Mouse (Mus musculus): ENCODE data around the gene Acly. TPM values are rescaled to one million over a fixed set of nuclear protein-coding genes. Genes with fewer than 3 reads are reported as not detected.

The Acly gene
- total and polyA plus RNA-seq, 2 experiments from 2014 or later = 35.5 to 75.6 TPM

- Histone ChIP-seq H3K9ac (replicated peaks; ENCODE audit: low read depth, low read length) (no peak overlapping the region), H3K4me3 (ENCODE audit: low read depth, low read length) (no peak overlapping the region), H3K27me3 (ENCODE audit: control insufficient read depth, insufficient read depth, low read length) (no peaks in the 10 kb centered on the region), H3K9me3 (replicated peaks; ENCODE audit: control insufficient read depth, low read length) (no peaks in the 10 kb centered on the region), H3K4me2 (ENCODE audit: low read depth, low read length) (no peak overlapping the region), H3K4me1 (ENCODE audit: control insufficient read depth, insufficient read depth) (peaks cover 14% of the 10 kb centered on the region), H3K36me3 (replicated peaks; ENCODE audit: control insufficient read depth, insufficient read depth, low read length) (peaks cover 44% of the 10 kb centered on the region), H3K27ac (ENCODE audit: low read depth) (no peak overlapping the region)
- no peak for DNase-seq (ENCODE audit: low spot score)
- TF ChIP-seq CTCF (IDR thresholded peaks at IDR 0.05; ENCODE audit: low read depth) (no peak), EP300 (IDR thresholded peaks at IDR 0.05; ENCODE audit: low read depth) (no peak)
- no peak for ATAC-seq (ENCODE audit: insufficient read depth, low read depth)
- WGBS = 84% methylated on average over 9 of the region's 9 CpGs
Observed at GRCm38 (mm10) chr11:100435678-100436246, 92.0 kb downstream of the Acly start.

DNA sequence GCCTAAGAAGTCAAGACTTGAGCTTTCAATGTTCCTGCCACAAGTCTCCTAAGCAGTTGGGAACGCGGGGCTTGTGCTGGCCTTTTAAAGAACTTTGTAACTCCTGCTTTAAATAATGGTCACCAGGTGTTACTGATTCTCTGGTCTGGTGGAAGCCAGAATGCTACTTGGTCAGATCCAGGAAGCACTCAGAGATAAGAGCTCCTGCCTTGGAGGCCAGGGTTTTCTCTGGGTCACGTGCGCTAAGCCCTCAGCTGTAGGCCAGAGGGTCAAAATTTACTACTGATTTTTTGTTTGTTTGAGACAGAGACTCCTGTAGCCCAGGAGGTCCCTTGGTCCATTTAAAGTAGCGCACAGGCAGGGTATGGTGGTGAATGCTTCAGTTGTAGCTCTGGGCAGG, 95.8 kb downstream of the Acly start:
- no peak for ATAC-seq (ENCODE audit: insufficient read depth, low read depth)

DNA sequence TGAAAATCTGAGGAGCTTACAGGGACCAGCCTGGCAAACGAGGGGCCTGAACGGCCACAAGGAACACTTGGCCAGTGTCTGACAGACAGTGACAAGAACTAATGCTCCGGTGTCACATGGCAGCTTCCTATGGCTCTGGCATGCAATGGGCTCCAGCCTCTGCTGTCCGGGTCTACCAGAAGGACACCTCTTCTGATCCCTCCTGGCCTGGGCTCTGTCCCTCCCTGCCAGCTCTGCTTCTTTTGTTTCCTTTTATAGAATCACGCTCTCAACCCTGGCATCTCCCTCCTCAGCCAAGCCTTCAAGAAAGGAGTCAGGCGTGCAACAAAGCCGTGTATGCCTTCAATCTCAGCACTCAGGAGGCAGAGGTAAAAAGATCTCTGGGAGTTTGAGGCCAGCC, 97.7 kb downstream of the Acly start:
- WGBS = 42% methylated on average over 7 of the region's 7 CpGs
- peaks cover 32% of the 10 kb centered on the region for H3K4me1 ChIP-seq (ENCODE audit: control insufficient read depth, insufficient read depth)
- H3K9me3 ChIP-seq (replicated peaks; ENCODE audit: control insufficient read depth, low read length) = no peaks in the 10 kb centered on the region
- ATAC-seq (ENCODE audit: insufficient read depth, low read depth) (peak; percentile 57), DNase-seq (ENCODE audit: low spot score) (peak; percentile 49)
- peaks cover 16% of the 10 kb centered on the region; the same call in 1 of the 2 replicates for H3K36me3 ChIP-seq (replicated peaks; ENCODE audit: control insufficient read depth, insufficient read depth, low read length)
- no peak overlapping the region for H3K4me3 ChIP-seq (ENCODE audit: low read depth, low read length)
- H3K4me2 ChIP-seq (ENCODE audit: low read depth, low read length) = no peak overlapping the region
- H3K27me3 ChIP-seq (ENCODE audit: control insufficient read depth, insufficient read depth, low read length) = no peaks in the 10 kb centered on the region
- H3K27ac ChIP-seq (ENCODE audit: low read depth) = peak overlapping the region; percentile 82
- TF ChIP-seq CTCF (IDR thresholded peaks at IDR 0.05; ENCODE audit: low read depth) (no peak), EP300 (IDR thresholded peaks at IDR 0.05; ENCODE audit: low read depth) (no peak)
- H3K9ac ChIP-seq (replicated peaks; ENCODE audit: low read depth, low read length) = no peak overlapping the region

More for the DNA sequence above, 95.8 kb downstream of the Acly start:
- TF ChIP-seq CTCF (IDR thresholded peaks at IDR 0.05; ENCODE audit: low read depth) (no peak), EP300 (IDR thresholded peaks at IDR 0.05; ENCODE audit: low read depth) (no peak)
- H3K4me1 ChIP-seq (ENCODE audit: control insufficient read depth, insufficient read depth) = peaks cover 23% of the 10 kb centered on the region
- no peak overlapping the region for H3K27ac ChIP-seq (ENCODE audit: low read depth)
- peaks cover 31% of the 10 kb centered on the region for H3K36me3 ChIP-seq (replicated peaks; ENCODE audit: control insufficient read depth, insufficient read depth, low read length)
- H3K9ac ChIP-seq (replicated peaks; ENCODE audit: low read depth, low read length) = no peak overlapping the region
- no peaks in the 10 kb centered on the region for H3K27me3 ChIP-seq (ENCODE audit: control insufficient read depth, insufficient read depth, low read length)
- H3K4me3 ChIP-seq (ENCODE audit: low read depth, low read length) = no peak overlapping the region
- H3K9me3 ChIP-seq (replicated peaks; ENCODE audit: control insufficient read depth, low read length) = no peaks in the 10 kb centered on the region
- 75% methylated on average over 5 of the region's 5 CpGs for WGBS
- no peak for DNase-seq (ENCODE audit: low spot score)
- H3K4me2 ChIP-seq (ENCODE audit: low read depth, low read length) = no peak overlapping the region

DNA sequence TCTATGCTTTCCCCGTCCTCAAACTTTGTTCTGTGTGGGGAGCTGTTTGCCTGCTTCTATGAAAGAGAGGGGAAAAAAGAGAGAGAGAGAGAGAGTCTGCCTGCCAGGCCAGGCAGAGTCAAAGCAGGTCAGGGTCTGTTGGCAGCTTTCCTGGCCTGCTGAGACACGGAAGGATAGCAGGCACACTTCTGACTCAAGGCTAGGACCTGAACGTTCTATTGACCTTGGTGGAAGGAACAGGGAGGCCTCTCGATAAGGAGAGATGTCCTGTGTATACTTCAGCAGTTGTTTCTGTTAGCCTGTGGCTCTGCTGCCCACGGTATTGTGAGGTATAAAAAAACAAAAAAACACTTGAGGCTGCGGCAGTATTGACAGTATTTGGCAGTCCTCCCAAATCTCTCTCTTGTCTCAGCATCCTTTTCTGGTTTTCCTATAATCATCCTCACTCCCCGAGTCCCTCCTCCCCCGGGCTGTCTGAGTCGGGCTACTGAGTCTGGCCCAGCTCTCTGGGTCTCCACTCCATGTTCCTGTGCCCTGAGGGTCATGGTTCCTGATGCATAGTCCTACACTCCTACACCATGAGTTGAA, 99.1 kb downstream of the Acly start:
- H3K4me2 ChIP-seq (ENCODE audit: low read depth, low read length) = no peak overlapping the region
- no peak overlapping the region for H3K4me3 ChIP-seq (ENCODE audit: low read depth, low read length)
- H3K9ac ChIP-seq (replicated peaks; ENCODE audit: low read depth, low read length) = 0 out of 2 replicates have a peak overlapping the region, but pooled peaks have one; percentile 11
- no peaks in the 10 kb centered on the region for H3K27me3 ChIP-seq (ENCODE audit: control insufficient read depth, insufficient read depth, low read length)
- H3K27ac ChIP-seq (ENCODE audit: low read depth) = peak overlapping the region; percentile 82
- TF ChIP-seq EP300 (IDR thresholded peaks at IDR 0.05; ENCODE audit: low read depth) (peak; percentile 45; the same call in 1 of the 2 replicates), CTCF (IDR thresholded peaks at IDR 0.05; ENCODE audit: low read depth) (no peak)
- no peaks in the 10 kb centered on the region for H3K9me3 ChIP-seq (replicated peaks; ENCODE audit: control insufficient read depth, low read length)
- H3K36me3 ChIP-seq (replicated peaks; ENCODE audit: control insufficient read depth, insufficient read depth, low read length) = peaks cover 19% of the 10 kb centered on the region
- 11% methylated on average over 9 of the region's 9 CpGs for WGBS
- peaks cover 32% of the 10 kb centered on the region for H3K4me1 ChIP-seq (ENCODE audit: control insufficient read depth, insufficient read depth)
- ATAC-seq (ENCODE audit: insufficient read depth, low read depth) (peak; percentile 72), DNase-seq (ENCODE audit: low spot score) (peak; percentile 63)

DNA sequence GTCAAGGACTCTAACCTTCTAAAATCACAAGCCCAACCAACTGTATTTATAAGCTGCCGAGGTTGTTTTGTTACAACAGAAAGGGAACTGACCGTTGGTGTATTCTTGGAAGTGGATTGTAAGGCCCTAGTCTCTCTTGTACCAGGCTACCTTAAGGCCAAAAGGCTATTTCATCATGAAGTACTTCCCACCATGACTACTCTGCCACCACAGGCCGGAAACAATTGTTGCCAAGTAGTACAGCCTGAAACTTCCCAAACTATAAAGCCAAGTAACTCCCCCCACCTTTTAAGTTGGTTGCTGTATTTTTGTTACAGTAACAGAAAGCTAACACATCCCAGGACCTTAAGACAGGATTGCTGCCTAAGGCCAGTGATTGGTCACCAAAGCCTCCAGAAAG, 101.0 kb downstream of the Acly start:
- no peak for DNase-seq (ENCODE audit: low spot score)
- Histone ChIP-seq H3K36me3 (replicated peaks; ENCODE audit: control insufficient read depth, insufficient read depth, low read length) (peaks cover 15% of the 10 kb centered on the region), H3K9me3 (replicated peaks; ENCODE audit: control insufficient read depth, low read length) (no peaks in the 10 kb centered on the region), H3K4me2 (ENCODE audit: low read depth, low read length) (no peak overlapping the region), H3K27me3 (ENCODE audit: control insufficient read depth, insufficient read depth, low read length) (no peaks in the 10 kb centered on the region), H3K27ac (ENCODE audit: low read depth) (no peak overlapping the region), H3K4me1 (ENCODE audit: control insufficient read depth, insufficient read depth) (peaks cover 32% of the 10 kb centered on the region), H3K9ac (replicated peaks; ENCODE audit: low read depth, low read length) (no peak overlapping the region), H3K4me3 (ENCODE audit: low read depth, low read length) (no peak overlapping the region)
- ATAC-seq (ENCODE audit: insufficient read depth, low read depth) = no peak
- 74% methylated on average over 3 of the region's 3 CpGs for WGBS
- TF ChIP-seq CTCF (IDR thresholded peaks at IDR 0.05; ENCODE audit: low read depth) (no peak), EP300 (IDR thresholded peaks at IDR 0.05; ENCODE audit: low read depth) (no peak)

Small RNA genes within 50 kb of the gene (microRNA-seq; reads per million reads assigned to microRNA genes)
- gene Gm27374 (not detected), gene Mir7116 (0.71 reads per million)

Other genes starting within 250 kb of the Acly start
- 64.1 and 105 TPM in 2 replicates for gene Eif1, start 208.1 kb downstream of the Acly start, total RNA-seq (2014; rRNA removed; ENCODE audit: low replicate concordance)
- 1,927 and 2,123 TPM in 2 replicates for gene Eif1, start 208.1 kb downstream of the Acly start, polyA plus RNA-seq (2015; fragmentation: Nextera tagmentation; extraction: Ambion mirVana)
- gene Gast, start 193.6 kb downstream of the Acly start, total RNA-seq (2014; rRNA removed; ENCODE audit: low replicate concordance) = not detected in 2 replicates
- not detected in 2 replicates for gene Gast, start 193.6 kb downstream of the Acly start, polyA plus RNA-seq (2015; fragmentation: Nextera tagmentation; extraction: Ambion mirVana)
- 3.5 and 5.7 TPM in 2 replicates for gene Hap1, start 171.9 kb downstream of the Acly start, total RNA-seq (2014; rRNA removed; ENCODE audit: low replicate concordance)
- gene Hap1, start 171.9 kb downstream of the Acly start, polyA plus RNA-seq (2015; fragmentation: Nextera tagmentation; extraction: Ambion mirVana) = 2.0 TPM in 2 replicates
- gene Jup, start 130.2 kb downstream of the Acly start, total RNA-seq (2014; rRNA removed; ENCODE audit: low replicate concordance) = 319 and 341 TPM in 2 replicates
- 135 and 142 TPM in 2 replicates for gene Jup, start 130.2 kb downstream of the Acly start, polyA plus RNA-seq (2015; fragmentation: Nextera tagmentation; extraction: Ambion mirVana)
- gene P3h4, start 113.2 kb downstream of the Acly start, total RNA-seq (2014; rRNA removed; ENCODE audit: low replicate concordance) = 58.0 and 66.1 TPM in 2 replicates
- gene P3h4, start 113.2 kb downstream of the Acly start, polyA plus RNA-seq (2015; fragmentation: Nextera tagmentation; extraction: Ambion mirVana) = 39.3 and 42.9 TPM in 2 replicates
- 106 and 114 TPM in 2 replicates for gene Fkbp10, start 112.3 kb downstream of the Acly start, total RNA-seq (2014; rRNA removed; ENCODE audit: low replicate concordance)
- gene Fkbp10, start 112.3 kb downstream of the Acly start, polyA plus RNA-seq (2015; fragmentation: Nextera tagmentation; extraction: Ambion mirVana) = 93.0 and 95.9 TPM in 2 replicates
- gene Nt5c3b, start 86.2 kb downstream of the Acly start, total RNA-seq (2014; rRNA removed; ENCODE audit: low replicate concordance) = 54.4 and 68.3 TPM in 2 replicates
- 84.7 and 85.0 TPM in 2 replicates for gene Nt5c3b, start 86.2 kb downstream of the Acly start, polyA plus RNA-seq (2015; fragmentation: Nextera tagmentation; extraction: Ambion mirVana)
- not detected in 2 replicates for gene Klhl10, start 86.1 kb downstream of the Acly start, total RNA-seq (2014; rRNA removed; ENCODE audit: low replicate concordance)
- gene Klhl10, start 86.1 kb downstream of the Acly start, polyA plus RNA-seq (2015; fragmentation: Nextera tagmentation; extraction: Ambion mirVana) = 0.34 and 0.47 TPM in 2 replicates
- gene Klhl11, start 55.3 kb downstream of the Acly start, total RNA-seq (2014; rRNA removed; ENCODE audit: low replicate concordance) = 10.3 and 16.6 TPM in 2 replicates
- gene Klhl11, start 55.3 kb downstream of the Acly start, polyA plus RNA-seq (2015; fragmentation: Nextera tagmentation; extraction: Ambion mirVana) = 4.6 and 5.3 TPM in 2 replicates
- 0.23 and 0.39 TPM in 2 replicates for gene Ttc25, start 17.6 kb upstream of the Acly start, total RNA-seq (2014; rRNA removed; ENCODE audit: low replicate concordance)
- 0.37 TPM in 2 replicates for gene Ttc25, start 17.6 kb upstream of the Acly start, polyA plus RNA-seq (2015; fragmentation: Nextera tagmentation; extraction: Ambion mirVana)
- 10.8 and 28.3 TPM in 2 replicates for gene Cnp, start 46.9 kb upstream of the Acly start, total RNA-seq (2014; rRNA removed; ENCODE audit: low replicate concordance)
- gene Cnp, start 46.9 kb upstream of the Acly start, polyA plus RNA-seq (2015; fragmentation: Nextera tagmentation; extraction: Ambion mirVana) = 11.5 and 12.4 TPM in 2 replicates
- gene Nkiras2, start 91.2 kb upstream of the Acly start, total RNA-seq (2014; rRNA removed; ENCODE audit: low replicate concordance) = 113 and 134 TPM in 2 replicates
- 77.4 and 79.7 TPM in 2 replicates for gene Nkiras2, start 91.2 kb upstream of the Acly start, polyA plus RNA-seq (2015; fragmentation: Nextera tagmentation; extraction: Ambion mirVana)
- gene Dnajc7, start 92.2 kb upstream of the Acly start, total RNA-seq (2014; rRNA removed; ENCODE audit: low replicate concordance) = 82.2 and 98.5 TPM in 2 replicates
- 163 and 173 TPM in 2 replicates for gene Dnajc7, start 92.2 kb upstream of the Acly start, polyA plus RNA-seq (2015; fragmentation: Nextera tagmentation; extraction: Ambion mirVana)
- not detected in 2 replicates for gene Zfp385c, start 164.5 kb upstream of the Acly start, total RNA-seq (2014; rRNA removed; ENCODE audit: low replicate concordance)
- gene Zfp385c, start 164.5 kb upstream of the Acly start, polyA plus RNA-seq (2015; fragmentation: Nextera tagmentation; extraction: Ambion mirVana) = 0.25 and 0.40 TPM in 2 replicates
- gene Dhx58, start 176.3 kb upstream of the Acly start, total RNA-seq (2014; rRNA removed; ENCODE audit: low replicate concordance) = 3.6 and 9.1 TPM in 2 replicates
- gene Dhx58, start 176.3 kb upstream of the Acly start, polyA plus RNA-seq (2015; fragmentation: Nextera tagmentation; extraction: Ambion mirVana) = 1.3 and 1.4 TPM in 2 replicates
- gene Kat2a, start 184.5 kb upstream of the Acly start, total RNA-seq (2014; rRNA removed; ENCODE audit: low replicate concordance) = 15.2 and 17.6 TPM in 2 replicates
- gene Kat2a, start 184.5 kb upstream of the Acly start, polyA plus RNA-seq (2015; fragmentation: Nextera tagmentation; extraction: Ambion mirVana) = 15.8 and 16.1 TPM in 2 replicates
- not detected in 2 replicates for gene Hspb9, start 185.8 kb upstream of the Acly start, total RNA-seq (2014; rRNA removed; ENCODE audit: low replicate concordance)
- 0.22 TPM in 1 of 2 replicates, not detected in the other for gene Hspb9, start 185.8 kb upstream of the Acly start, polyA plus RNA-seq (2015; fragmentation: Nextera tagmentation; extraction: Ambion mirVana)
- gene Rab5c, start 210.2 kb upstream of the Acly start, total RNA-seq (2014; rRNA removed; ENCODE audit: low replicate concordance) = 99.1 and 117 TPM in 2 replicates
- 11.0 and 12.0 TPM in 2 replicates for gene Rab5c, start 210.2 kb upstream of the Acly start, polyA plus RNA-seq (2015; fragmentation: Nextera tagmentation; extraction: Ambion mirVana)
- not detected in 2 replicates for gene Kcnh4, start 231.9 kb upstream of the Acly start, total RNA-seq (2014; rRNA removed; ENCODE audit: low replicate concordance)
- gene Kcnh4, start 231.9 kb upstream of the Acly start, polyA plus RNA-seq (2015; fragmentation: Nextera tagmentation; extraction: Ambion mirVana) = not detected in 2 replicates
- not detected in 2 replicates for gene Hcrt, start 234.9 kb upstream of the Acly start, total RNA-seq (2014; rRNA removed; ENCODE audit: low replicate concordance)
- not detected in 2 replicates for gene Hcrt, start 234.9 kb upstream of the Acly start, polyA plus RNA-seq (2015; fragmentation: Nextera tagmentation; extraction: Ambion mirVana)
- 8.2 and 13.0 TPM in 2 replicates for gene Ghdc, start 243.0 kb upstream of the Acly start, total RNA-seq (2014; rRNA removed; ENCODE audit: low replicate concordance)
- 6.8 and 7.0 TPM in 2 replicates for gene Ghdc, start 243.0 kb upstream of the Acly start, polyA plus RNA-seq (2015; fragmentation: Nextera tagmentation; extraction: Ambion mirVana)